Mouse (Mus musculus): ENCODE results near the gene Sat2. TPM values are rescaled to one million over a fixed set of nuclear protein-coding genes. Genes with fewer than 3 reads are reported as not detected.

Gene Sat2
- 15.6 and 16.6 TPM in 2 replicates for polyA plus RNA-seq (2014; fragmentation: Nextera tagmentation; extraction: Ambion mirVana)

- no peaks in the 10 kb centered on the region for H3K9me3 ChIP-seq (ENCODE audit: control insufficient read depth, low read length)
- H3K27ac ChIP-seq (replicated peaks; ENCODE audit: low read depth, low read length) = peak within 1 kb of the TSS; percentile 86
- no peaks in the 10 kb centered on the region; the same call in 1 of the 2 replicates for H3K36me3 ChIP-seq (ENCODE audit: control insufficient read depth, insufficient read depth, low read length)
- peak; percentile 94 for DNase-seq (ENCODE audit: low spot score)
- H3K27me3 ChIP-seq (replicated peaks; ENCODE audit: control insufficient read depth, insufficient read depth, low read length) = no peaks in the 10 kb centered on the region
- H3K9ac ChIP-seq (ENCODE audit: low read depth, low read length) = peak within 1 kb of the TSS; percentile 80
- under 1% methylated on average over 20 of the region's 20 CpGs for WGBS
- peak within 1 kb of the TSS; percentile 61 for H3K4me3 ChIP-seq (ENCODE audit: low read depth, low read length)
- peak within 1 kb of the TSS; percentile 88 for H3K4me2 ChIP-seq (ENCODE audit: low read depth, low read length)
- ATAC-seq (ENCODE audit: low read depth) = peak; percentile 87
- H3K4me1 ChIP-seq (ENCODE audit: control insufficient read depth, insufficient read depth, low read length) = peaks cover 3% of the 10 kb centered on the region; the same call in 1 of the 2 replicates
Measured at GRCm38 (mm10) chr11:69621571-69622268, at the start of gene Sat2. Gene Sat2, plus strand, starts transcription at chr11:69622024.

GRCm38 (mm10) chr11:69575220-69575619, 46.6 kb upstream of the Sat2 start:
- Histone ChIP-seq H3K27me3 (replicated peaks; ENCODE audit: control insufficient read depth, insufficient read depth, low read length) (no peaks in the 10 kb centered on the region), H3K9me3 (ENCODE audit: control insufficient read depth, low read length) (no peaks in the 10 kb centered on the region), H3K4me2 (ENCODE audit: low read depth, low read length) (no peak overlapping the region), H3K27ac (replicated peaks; ENCODE audit: low read depth, low read length) (no peak overlapping the region), H3K36me3 (ENCODE audit: control insufficient read depth, insufficient read depth, low read length) (peaks cover 39% of the 10 kb centered on the region), H3K4me1 (ENCODE audit: control insufficient read depth, insufficient read depth, low read length) (peaks cover 17% of the 10 kb centered on the region), H3K9ac (ENCODE audit: low read depth, low read length) (no peak overlapping the region), H3K4me3 (ENCODE audit: low read depth, low read length) (no peak overlapping the region)
- 68% methylated on average over 3 of the region's 3 CpGs for WGBS
- DNase-seq (ENCODE audit: low spot score) (peak; percentile 56), ATAC-seq (ENCODE audit: low read depth) (no peak)

GRCm38 (mm10) chr11:69576307-69576706, 45.5 kb upstream of the Sat2 start:
- peak overlapping the region; percentile 34; the same call in 1 of the 2 replicates for H3K9ac ChIP-seq (ENCODE audit: low read depth, low read length)
- H3K4me3 ChIP-seq (ENCODE audit: low read depth, low read length) = no peak overlapping the region
- H3K27ac ChIP-seq (replicated peaks; ENCODE audit: low read depth, low read length) = no peak overlapping the region
- 66% methylated on average over 5 of the region's 5 CpGs for whole genome bisulfite sequencing
- H3K4me1 ChIP-seq (ENCODE audit: control insufficient read depth, insufficient read depth, low read length) = peaks cover 17% of the 10 kb centered on the region
- H3K4me2 ChIP-seq (ENCODE audit: low read depth, low read length) = no peak overlapping the region
- DNase-seq (ENCODE audit: low spot score) (no peak), ATAC-seq (ENCODE audit: low read depth) (no peak)
- H3K36me3 ChIP-seq (ENCODE audit: control insufficient read depth, insufficient read depth, low read length) = peaks cover 28% of the 10 kb centered on the region; the same call in 1 of the 2 replicates
- no peaks in the 10 kb centered on the region for H3K27me3 ChIP-seq (replicated peaks; ENCODE audit: control insufficient read depth, insufficient read depth, low read length)
- H3K9me3 ChIP-seq (ENCODE audit: control insufficient read depth, low read length) = no peaks in the 10 kb centered on the region

- WGBS = 11% methylated on average over 14 of the region's 15 CpGs
- H3K4me1 ChIP-seq (ENCODE audit: control insufficient read depth, insufficient read depth, low read length) = peaks cover 22% of the 10 kb centered on the region
- H3K9ac ChIP-seq (ENCODE audit: low read depth, low read length) = peak overlapping the region; percentile 86
- peak overlapping the region; percentile 75; the same call in 1 of the 2 replicates for H3K27ac ChIP-seq (replicated peaks; ENCODE audit: low read depth, low read length)
- peaks cover 20% of the 10 kb centered on the region; the same call in 1 of the 2 replicates for H3K36me3 ChIP-seq (ENCODE audit: control insufficient read depth, insufficient read depth, low read length)
- H3K9me3 ChIP-seq (ENCODE audit: control insufficient read depth, low read length) = no peaks in the 10 kb centered on the region
- ATAC-seq (ENCODE audit: low read depth) = no peak
- no peak for DNase-seq (ENCODE audit: low spot score)
- peak overlapping the region; percentile 73 for H3K4me3 ChIP-seq (ENCODE audit: low read depth, low read length)
- H3K4me2 ChIP-seq (ENCODE audit: low read depth, low read length) = peak overlapping the region; percentile 69
- no peaks in the 10 kb centered on the region for H3K27me3 ChIP-seq (replicated peaks; ENCODE audit: control insufficient read depth, insufficient read depth, low read length)
Measured at GRCm38 (mm10) chr11:69578301-69578700, 43.5 kb upstream of the Sat2 start.

- no peaks in the 10 kb centered on the region for H3K9me3 ChIP-seq (ENCODE audit: control insufficient read depth, low read length)
- peak; percentile 99 for DNase-seq (ENCODE audit: low spot score)
- H3K4me2 ChIP-seq (ENCODE audit: low read depth, low read length) = peak overlapping the region; percentile 69
- peaks cover 20% of the 10 kb centered on the region; the same call in 1 of the 2 replicates for H3K36me3 ChIP-seq (ENCODE audit: control insufficient read depth, insufficient read depth, low read length)
- H3K4me1 ChIP-seq (ENCODE audit: control insufficient read depth, insufficient read depth, low read length) = peaks cover 22% of the 10 kb centered on the region
- H3K9ac ChIP-seq (ENCODE audit: low read depth, low read length) = peak overlapping the region; percentile 86
- peak; percentile 95 for ATAC-seq (ENCODE audit: low read depth)
- no peaks in the 10 kb centered on the region for H3K27me3 ChIP-seq (replicated peaks; ENCODE audit: control insufficient read depth, insufficient read depth, low read length)
- H3K4me3 ChIP-seq (ENCODE audit: low read depth, low read length) = peak overlapping the region; percentile 73
- 2% methylated on average over 38 of the region's 39 CpGs for whole genome bisulfite sequencing
- peak overlapping the region; percentile 97 for H3K27ac ChIP-seq (replicated peaks; ENCODE audit: low read depth, low read length)
Measured at GRCm38 (mm10) chr11:69579128-69580017, 42.5 kb upstream of the Sat2 start.

GRCm38 (mm10) chr11:69580091-69580514, 41.7 kb upstream of the Sat2 start, which contains the start of the genes Wrap53 and Trp53:
Gene Wrap53, minus strand, starts transcription at chr11:69580255.
Gene Trp53, plus strand, starts transcription at chr11:69580359.
- peaks cover 22% of the 10 kb centered on the region for H3K4me1 ChIP-seq (ENCODE audit: control insufficient read depth, insufficient read depth, low read length)
- peak within 1 kb of the TSS; percentile 86 for H3K9ac ChIP-seq (ENCODE audit: low read depth, low read length)
- H3K36me3 ChIP-seq (ENCODE audit: control insufficient read depth, insufficient read depth, low read length) = peaks cover 16% of the 10 kb centered on the region; the same call in 1 of the 2 replicates
- under 1% methylated on average over 13 of the region's 13 CpGs for WGBS
- H3K9me3 ChIP-seq (ENCODE audit: control insufficient read depth, low read length) = no peaks in the 10 kb centered on the region
- H3K27me3 ChIP-seq (replicated peaks; ENCODE audit: control insufficient read depth, insufficient read depth, low read length) = no peaks in the 10 kb centered on the region
- DNase-seq (ENCODE audit: low spot score) = peak; percentile 98
- H3K4me2 ChIP-seq (ENCODE audit: low read depth, low read length) = peak within 1 kb of the TSS; percentile 69
- peak within 1 kb of the TSS; percentile 73 for H3K4me3 ChIP-seq (ENCODE audit: low read depth, low read length)
- peak; percentile 66 for ATAC-seq (ENCODE audit: low read depth)
- peak within 1 kb of the TSS; percentile 97 for H3K27ac ChIP-seq (replicated peaks; ENCODE audit: low read depth, low read length)

- peak overlapping the region; percentile 73 for H3K4me3 ChIP-seq (ENCODE audit: low read depth, low read length)
- no peaks in the 10 kb centered on the region for H3K9me3 ChIP-seq (ENCODE audit: control insufficient read depth, low read length)
- peak overlapping the region; percentile 69 for H3K4me2 ChIP-seq (ENCODE audit: low read depth, low read length)
- H3K27me3 ChIP-seq (replicated peaks; ENCODE audit: control insufficient read depth, insufficient read depth, low read length) = no peaks in the 10 kb centered on the region
- WGBS = under 1% methylated on average over 25 of the region's 25 CpGs
- ATAC-seq (ENCODE audit: low read depth) = no peak
- no peak for DNase-seq (ENCODE audit: low spot score)
- H3K27ac ChIP-seq (replicated peaks; ENCODE audit: low read depth, low read length) = peak overlapping the region; percentile 97
- peaks cover 22% of the 10 kb centered on the region for H3K4me1 ChIP-seq (ENCODE audit: control insufficient read depth, insufficient read depth, low read length)
- peaks cover 14% of the 10 kb centered on the region; the same call in 1 of the 2 replicates for H3K36me3 ChIP-seq (ENCODE audit: control insufficient read depth, insufficient read depth, low read length)
- H3K9ac ChIP-seq (ENCODE audit: low read depth, low read length) = peak overlapping the region; percentile 84
Measured at GRCm38 (mm10) chr11:69580572-69581146, 41.2 kb upstream of the Sat2 start.

GRCm38 (mm10) chr11:69581147-69581688, 40.6 kb upstream of the Sat2 start:
- peak overlapping the region; percentile 84 for H3K9ac ChIP-seq (ENCODE audit: low read depth, low read length)
- no peaks in the 10 kb centered on the region for H3K9me3 ChIP-seq (ENCODE audit: control insufficient read depth, low read length)
- peak; percentile 85 for ATAC-seq (ENCODE audit: low read depth)
- H3K4me2 ChIP-seq (ENCODE audit: low read depth, low read length) = peak overlapping the region; percentile 69
- peaks cover 22% of the 10 kb centered on the region for H3K4me1 ChIP-seq (ENCODE audit: control insufficient read depth, insufficient read depth, low read length)
- peak overlapping the region; percentile 73 for H3K4me3 ChIP-seq (ENCODE audit: low read depth, low read length)
- peak; percentile 98 for DNase-seq (ENCODE audit: low spot score)
- H3K27me3 ChIP-seq (replicated peaks; ENCODE audit: control insufficient read depth, insufficient read depth, low read length) = no peaks in the 10 kb centered on the region
- under 1% methylated on average over 36 of the region's 36 CpGs for WGBS
- peak overlapping the region; percentile 97 for H3K27ac ChIP-seq (replicated peaks; ENCODE audit: low read depth, low read length)
- peaks cover 14% of the 10 kb centered on the region; the same call in 1 of the 2 replicates for H3K36me3 ChIP-seq (ENCODE audit: control insufficient read depth, insufficient read depth, low read length)

Measured in embryonic facial prominence, embryonic 14.5 days (tissue).